Comparison of ENCODE assay signal across 11 mouse cellular contexts in the genomic region with DNA sequence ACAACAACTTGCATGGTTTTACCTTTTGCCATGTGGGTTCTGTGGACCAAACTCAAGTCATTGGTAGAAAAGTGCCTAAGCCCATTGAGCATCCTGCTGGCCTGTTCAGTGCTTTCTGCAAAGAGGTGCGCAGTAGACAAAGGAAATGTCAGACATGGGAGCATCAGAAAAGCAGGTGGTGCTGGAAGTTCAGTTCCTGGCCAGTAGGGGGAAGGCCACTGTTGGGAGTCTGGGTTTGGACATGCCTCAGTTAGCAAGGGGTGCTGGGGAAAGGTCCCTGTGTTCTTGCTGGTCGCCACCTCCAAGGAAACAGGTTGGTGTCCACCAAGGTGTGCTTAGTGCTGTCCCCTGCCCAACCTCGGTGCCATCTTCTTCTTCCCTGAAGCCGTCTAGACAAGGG. TPM values are rescaled to one million over a fixed set of nuclear protein-coding genes. Genes with fewer than 3 reads are reported as not detected.
A peak's percentile ranks its signal among the peaks of the same experiment; 100 is the strongest.
DNase-seq lines count a peak whose midpoint lies in the region; ATAC-seq and TF ChIP-seq lines count a peak whose summit lies in the region.
"Had no signal": no experiment of that assay in that cellular context is flagged by ENCODE, and none has a peak within 500 bp of the region (broad histone marks: within the 10 kb centered on the region; RNA-seq: fewer than 3 reads in every experiment).

No protein-coding gene starts in this region.

- 97% methylated on average over 4 of the region's 4 CpGs for WGBS in kidney, adult 2 months
- 93% methylated on average over 4 of the region's 4 CpGs for WGBS in spleen, adult 2 months
- 88% methylated on average over 4 of the region's 4 CpGs for WGBS in intestine, embryonic 15.5 days

- no peak for DNase-seq in kidney, adult 2 months
- no peak for DNase-seq in kidney, postnatal 4 days
- DNase-seq in spleen, adult 2 months (ENCODE audit: low read depth in 1 of 2, low spot score in 2 of 2) = no peak
- DNase-seq in spleen, postnatal 10 days (ENCODE audit: low spot score in 2 of 2) = no peak
- DNase-seq in MN1 (ENCODE audit: low spot score) = peak; percentile 50
- DNase-seq in naive thymus-derived CD4-positive, alpha-beta T cell, adult 2 months (ENCODE audit: low read depth) = peak; percentile 47
- no peak for DNase-seq in spleen, adult 18-20 months
- DNase-seq: adrenal gland, postnatal 36 days; liver, embryonic 13.5 days had no signal

- ATAC-seq in intestine, embryonic 15.5 days = no peak

- no peak overlapping the region for H3K9ac ChIP-seq in intestine, embryonic 15.5 days
- H3K9ac ChIP-seq: liver, embryonic 13.5 days; stomach, embryonic 15.5 days had no signal

- no peaks in the 10 kb centered on the region; the same call in 1 of the 2 replicates for H3K36me3 ChIP-seq in kidney, adult 2 months (ENCODE audit: control insufficient read depth, insufficient read depth, low read length)
- H3K36me3 ChIP-seq in spleen, adult 2 months (ENCODE audit: control insufficient read depth, insufficient read depth, low read length) = peaks cover 52% of the 10 kb centered on the region
- peaks cover 53% of the 10 kb centered on the region for H3K36me3 ChIP-seq in intestine, embryonic 15.5 days

- TF ChIP-seq CTCF in kidney, adult 2 months (conservative IDR thresholded peaks at IDR 0.05; ENCODE audit: insufficient read depth, insufficient read length, low read depth, low read length) = peak; percentile 44
- peak; percentile 8; the same call in 1 of the 2 replicates for TF ChIP-seq CTCF in spleen, adult 2 months (IDR thresholded peaks at IDR 0.05; ENCODE audit: extremely low read depth, insufficient read depth, insufficient read length, insufficient replicate concordance)

- H3K9me3 ChIP-seq in intestine, embryonic 15.5 days = no peaks in the 10 kb centered on the region
- H3K9me3 ChIP-seq: liver, embryonic 13.5 days; stomach, embryonic 15.5 days had no signal

- no peak overlapping the region for H3K4me2 ChIP-seq in intestine, embryonic 15.5 days (replicated peaks)
- H3K4me2 ChIP-seq: liver, embryonic 13.5 days; stomach, embryonic 15.5 days had no signal

- H3K27ac ChIP-seq in kidney, adult 2 months (ENCODE audit: insufficient read depth, low read depth, low read length) = no peak overlapping the region
- no peak overlapping the region for H3K27ac ChIP-seq in spleen, adult 2 months (ENCODE audit: insufficient read depth, low read length)
- no peak overlapping the region for H3K27ac ChIP-seq in intestine, embryonic 15.5 days
- H3K27ac ChIP-seq: liver, embryonic 13.5 days; stomach, embryonic 15.5 days had no signal

- H3K4me1 ChIP-seq in kidney, adult 2 months (ENCODE audit: control insufficient read depth, insufficient read depth, low read length) = no peaks in the 10 kb centered on the region
- H3K4me1 ChIP-seq in spleen, adult 2 months (ENCODE audit: control insufficient read depth, insufficient read depth, insufficient read length) = no peaks in the 10 kb centered on the region
- H3K4me1 ChIP-seq in intestine, embryonic 15.5 days (replicated peaks) = peaks cover 22% of the 10 kb centered on the region

- H3K4me3 ChIP-seq in kidney, adult 2 months (ENCODE audit: insufficient read depth, low read depth, low read length) = no peak overlapping the region
- H3K4me3 ChIP-seq in spleen, adult 2 months (ENCODE audit: extremely low read depth, insufficient read depth, insufficient read length) = no peak overlapping the region
- H3K4me3 ChIP-seq in intestine, embryonic 15.5 days (replicated peaks) = no peak overlapping the region
- H3K4me3 ChIP-seq: liver, embryonic 13.5 days; stomach, embryonic 15.5 days had no signal

- no peaks in the 10 kb centered on the region for H3K27me3 ChIP-seq in kidney, adult 2 months (replicated peaks; ENCODE audit: control insufficient read depth, insufficient read depth, low read length)
- H3K27me3 ChIP-seq in spleen, adult 2 months (ENCODE audit: control insufficient read depth, insufficient read depth, low read length) = no peaks in the 10 kb centered on the region
- H3K27me3 ChIP-seq in intestine, embryonic 15.5 days (replicated peaks) = no peaks in the 10 kb centered on the region; the same call in 1 of the 2 replicates
- H3K27me3 ChIP-seq: stomach, embryonic 15.5 days had no signal

- no peak for TF ChIP-seq POLR2A in kidney, adult 2 months (IDR thresholded peaks at IDR 0.05; ENCODE audit: low read depth, low read length)
- TF ChIP-seq POLR2A in spleen, adult 2 months (IDR thresholded peaks at IDR 0.05; ENCODE audit: low read depth, low read length) = no peak

RNA-seq across cellular contexts. Expression of a gene that starts 16.2 kb away (rescaled TPM):
- 37.5 and 41.5 TPM in 2 replicates for polyA plus RNA-seq in kidney, adult 2 months (2012; rRNA removed)
- polyA plus RNA-seq in spleen, adult 2 months (2012; rRNA removed) = 58.0 and 69.5 TPM in 2 replicates
- polyA plus RNA-seq in intestine, embryonic 15.5 days (2015; fragmentation: Nextera tagmentation; extraction: Ambion mirVana) = 34.2 and 36.1 TPM in 2 replicates

RNA-seq across cellular contexts. Expression of a gene that starts 19.4 kb away (rescaled TPM):
- polyA plus RNA-seq in kidney, adult 2 months (2012; rRNA removed) = not detected in 2 replicates
- 5.4 and 10.5 TPM in 2 replicates for polyA plus RNA-seq in spleen, adult 2 months (2012; rRNA removed)
- polyA plus RNA-seq in intestine, embryonic 15.5 days (2015; fragmentation: Nextera tagmentation; extraction: Ambion mirVana) = 1.8 and 2.5 TPM in 2 replicates

RNA-seq across cellular contexts. Expression of a gene that starts 51.7 kb away (rescaled TPM):
- polyA plus RNA-seq in kidney, adult 2 months (2012; rRNA removed) = 12.1 and 19.4 TPM in 2 replicates
- 210 and 232 TPM in 2 replicates for polyA plus RNA-seq in spleen, adult 2 months (2012; rRNA removed)
- polyA plus RNA-seq in intestine, embryonic 15.5 days (2015; fragmentation: Nextera tagmentation; extraction: Ambion mirVana) = 3.0 and 3.6 TPM in 2 replicates

Comparison
In these comparisons a context has a peak if more than half of its experiments do, and no peak if none do; other contexts are left out.
1. DNase-seq: peak in MN1 (single experiment) and naive thymus-derived CD4-positive, alpha-beta T cell, adult 2 months (single experiment); none in kidney, adult 2 months (single experiment), kidney, postnatal 4 days (0 of 2), spleen, adult 2 months (0 of 2), spleen, postnatal 10 days (0 of 2) and spleen, adult 18-20 months (0 of 2).
2. RNA of a gene that starts 51.7 kb away (polyA plus RNA-seq): 210 to 232 TPM in spleen, adult 2 months; 12.1 to 19.4 TPM in kidney, adult 2 months and 3.0 to 3.6 TPM in intestine, embryonic 15.5 days; every median in the first group is over 10 times any median in the second.